Mouse (Mus musculus): ENCODE results near the gene Miip.

The Miip gene

GRCm38 (mm10) chr4:147868450-147869031, at the start of gene Miip, which contains the start of gene Fv1:
Miip (minus strand) TSS chr4:147868816.
Fv1 (plus strand) TSS chr4:147868979.
- peak; percentile 99 for DNase-seq

- DNase-seq = no peak
Observed at GRCm38 (mm10) chr4:147909486-147909885, 40.9 kb upstream of the Miip start.

- no peak for DNase-seq
Observed at GRCm38 (mm10) chr4:147906230-147906629, 37.6 kb upstream of the Miip start.

- no peak for DNase-seq
Observed at GRCm38 (mm10) chr4:147905090-147905659, 36.6 kb upstream of the Miip start.

GRCm38 (mm10) chr4:147904313-147905089, 35.9 kb upstream of the Miip start, which contains the start of gene Mfn2:
Mfn2 (minus strand) TSS chr4:147904704.
- DNase-seq = peak; percentile 91

GRCm38 (mm10) chr4:147903601-147904000, 35.0 kb upstream of the Miip start:
- DNase-seq = no peak

GRCm38 (mm10) chr4:147902906-147903500, 34.4 kb upstream of the Miip start:
- DNase-seq = peak; percentile 38

GRCm38 (mm10) chr4:147900452-147900851, 31.8 kb upstream of the Miip start:
- DNase-seq = peak; percentile 41

- no peak for DNase-seq
Observed at GRCm38 (mm10) chr4:147897348-147897747, 28.7 kb upstream of the Miip start.

GRCm38 (mm10) chr4:147896411-147896810, 27.8 kb upstream of the Miip start:
- DNase-seq = no peak

- DNase-seq = no peak
Observed at GRCm38 (mm10) chr4:147895815-147896330, 27.3 kb upstream of the Miip start.

GRCm38 (mm10) chr4:147890341-147890740, 21.7 kb upstream of the Miip start:
- peak; percentile 54 for DNase-seq

- DNase-seq = no peak
Observed at GRCm38 (mm10) chr4:147888237-147888636, 19.6 kb upstream of the Miip start.

- no peak for DNase-seq
Observed at GRCm38 (mm10) chr4:147887277-147887676, 18.7 kb upstream of the Miip start.

GRCm38 (mm10) chr4:147886158-147886557, 17.5 kb upstream of the Miip start:
- DNase-seq = no peak

- DNase-seq = no peak
Observed at GRCm38 (mm10) chr4:147884138-147884537, 15.5 kb upstream of the Miip start.

- no peak for DNase-seq
Observed at GRCm38 (mm10) chr4:147883041-147883440, 14.4 kb upstream of the Miip start.

- no peak for DNase-seq
Observed at GRCm38 (mm10) chr4:147881792-147882191, 13.2 kb upstream of the Miip start.

GRCm38 (mm10) chr4:147879865-147880264, 11.2 kb upstream of the Miip start:
- DNase-seq = no peak

GRCm38 (mm10) chr4:147879456-147879855, 10.8 kb upstream of the Miip start:
- no peak for DNase-seq

- no peak for DNase-seq
Observed at GRCm38 (mm10) chr4:147878537-147878936, 9.9 kb upstream of the Miip start.

- DNase-seq = no peak
Observed at GRCm38 (mm10) chr4:147875852-147876575, 7.4 kb upstream of the Miip start.

- DNase-seq = no peak
Observed at GRCm38 (mm10) chr4:147869238-147869637, 622 bp upstream of the Miip start.

Data from kidney, adult 11 months (tissue).